Mouse (Mus musculus) midbrain, embryonic 14.5 days (tissue): ENCODE measurements at regions not wholly inside any gene's neighbourhood (a gene's known extent, or its start where the extent isn't known, plus 50 kb on each side); places are given as distances from the start of the nearest gene placed in this dataset.
A peak's percentile ranks its signal among the peaks of the same experiment; 100 is the strongest.
"Not testable (repeated sequence)": the region's sequence is repeated elsewhere in the genome, so short reads cannot be mapped to it uniquely, and the experiment has no call there.

Experiments
- ATAC-seq: fragments of 200-750 bp; cut with Nextera tagmentation; 2 replicates; pipeline ENCODE4 v1.8.0; 2017; ENCODE audit warnings: moderate number of reproducible peaks, moderate library complexity; ENCODE audit not compliant: low FRiP score, low TSS enrichment
- DNase-seq: peaks from one replicate; pipeline ENCODE4 v3.0.0-alpha.2; 2015
- H3K27ac ChIP-seq: fragments of 300-500 bp; sonication (generic); replicated peaks from 2 replicates; pipeline ENCODE4 v1.5.1; 2014; ENCODE audit warnings: mild to moderate bottlenecking, low read depth, low read length, moderate library complexity
- H3K27me3 ChIP-seq: fragments of 300-500 bp; sonication (generic); 2 replicates; pipeline ENCODE4 v1.6.1; 2014; ENCODE audit warnings: low read length, control low read depth, mixed read lengths; ENCODE audit not compliant: control insufficient read depth, insufficient read depth
- H3K36me3 ChIP-seq: fragments of 300-500 bp; sonication (generic); 2 replicates; pipeline ENCODE4 v1.6.1; 2014; ENCODE audit warnings: low read length, control low read depth; ENCODE audit not compliant: control insufficient read depth, insufficient read depth
- H3K4me1 ChIP-seq: fragments of 300-500 bp; sonication (generic); 2 replicates; pipeline ENCODE4 v1.6.1; 2014; ENCODE audit warnings: mild to moderate bottlenecking, antibody characterized with exemption, low read length, control low read depth; ENCODE audit not compliant: control insufficient read depth, insufficient read depth
- H3K4me2 ChIP-seq: fragments of 300-500 bp; sonication (generic); 2 replicates; pipeline ENCODE4 v1.6.1; 2014; ENCODE audit warnings: mild to moderate bottlenecking, low read length, moderate library complexity
- H3K4me3 ChIP-seq: fragments of 300-500 bp; sonication (generic); replicated peaks from 2 replicates; pipeline ENCODE4 v1.5.1; 2014; ENCODE audit warnings: low read depth, low read length
- H3K9ac ChIP-seq: fragments of 300-500 bp; sonication (generic); replicated peaks from 2 replicates; pipeline ENCODE4 v1.6.1; 2014; ENCODE audit warnings: mild to moderate bottlenecking, low read length, moderate library complexity
- H3K9me3 ChIP-seq: fragments of 300-500 bp; sonication (generic); 2 replicates; pipeline ENCODE4 v1.6.1; 2016; ENCODE audit warnings: low read length, control low read depth, mixed read lengths; ENCODE audit not compliant: control insufficient read depth
- WGBS: fragments of 180-500 bp; shearing (Covaris S2); extraction: QIAGEN DNeasy Blood & Tissue Kit; methylation state at CpG from one replicate; pipeline ENCODE4 v1.1.7; 2014; 5-methylcytosine and 5-hydroxymethylcytosine counted together

- ATAC-seq: no peak
- no peak for DNase-seq
- H3K36me3 ChIP-seq: no peaks in the 10 kb centered on the region
These were observed 373.8 kb downstream of the Rad51ap2 start for GRCm38 (mm10) chr12:11829701-11830100.

GRCm38 (mm10) chr12:11831292-11831691 is 375.4 kb downstream of the Rad51ap2 start:
- 62% methylated on average over 5 of the region's 5 CpGs for WGBS
- no peak for ATAC-seq
- Histone ChIP-seq H3K9me3 (no peaks in the 10 kb centered on the region), H3K4me2 (no peak overlapping the region), H3K36me3 (no peaks in the 10 kb centered on the region), H3K27ac (no peak overlapping the region), H3K27me3 (no peaks in the 10 kb centered on the region), H3K4me1 (no peaks in the 10 kb centered on the region), H3K9ac (no peak overlapping the region), H3K4me3 (no peak overlapping the region)
- DNase-seq: peak; percentile 26

More at GRCm38 (mm10) chr12:11829701-11830100, 373.8 kb downstream of the Rad51ap2 start:
- H3K4me3 ChIP-seq: no peak overlapping the region
- no peak overlapping the region for H3K27ac ChIP-seq
- H3K9ac ChIP-seq: no peak overlapping the region
- no peak overlapping the region for H3K4me2 ChIP-seq
- no peaks in the 10 kb centered on the region for H3K9me3 ChIP-seq
- H3K27me3 ChIP-seq: no peaks in the 10 kb centered on the region
- no peaks in the 10 kb centered on the region for H3K4me1 ChIP-seq

- Histone ChIP-seq H3K4me1 (no peaks in the 10 kb centered on the region), H3K27me3 (no peaks in the 10 kb centered on the region), H3K27ac (no peak overlapping the region), H3K9ac (no peak overlapping the region), H3K9me3 (no peaks in the 10 kb centered on the region), H3K36me3 (no peaks in the 10 kb centered on the region), H3K4me2 (no peak overlapping the region), H3K4me3 (no peak overlapping the region)
- ATAC-seq (no peak), DNase-seq (no peak)
- 74% methylated on average over 3 of the region's 3 CpGs for WGBS
These were observed 382.1 kb downstream of the Rad51ap2 start for GRCm38 (mm10) chr12:11837819-11838472.

- DNase-seq (peak; percentile 8), ATAC-seq (no peak)
- Histone ChIP-seq H3K4me1 (no peaks in the 10 kb centered on the region), H3K4me3 (no peak overlapping the region), H3K27ac (no peak overlapping the region), H3K4me2 (no peak overlapping the region), H3K36me3 (no peaks in the 10 kb centered on the region), H3K27me3 (no peaks in the 10 kb centered on the region), H3K9me3 (no peaks in the 10 kb centered on the region), H3K9ac (no peak overlapping the region)
- 68% methylated on average over 3 of the region's 3 CpGs for WGBS
These were observed 395.2 kb downstream of the Rad51ap2 start for GRCm38 (mm10) chr12:11851034-11851433.

- peak; percentile 41; the same call in 1 of the 2 replicates for ATAC-seq
- H3K4me2 ChIP-seq, H3K27me3 ChIP-seq, H3K9ac ChIP-seq, H3K4me1 ChIP-seq, H3K4me3 ChIP-seq, H3K27ac ChIP-seq, H3K36me3 ChIP-seq, DNase-seq, H3K9me3 ChIP-seq: not testable (repeated sequence)
- 96% methylated on average over 11 of the region's 11 CpGs for WGBS
These were observed 380.1 kb upstream of the Fam49a start for GRCm38 (mm10) chr12:11881809-11882208.

GRCm38 (mm10) chr12:11887291-11887690 is 374.6 kb upstream of the Fam49a start:
- Histone ChIP-seq H3K9me3 (peaks cover 4% of the 10 kb centered on the region; the same call in 1 of the 2 replicates), H3K4me1 (no peaks in the 10 kb centered on the region), H3K27ac (no peak overlapping the region), H3K27me3 (no peaks in the 10 kb centered on the region), H3K9ac (no peak overlapping the region), H3K4me2 (no peak overlapping the region), H3K36me3 (no peaks in the 10 kb centered on the region), H3K4me3 (no peak overlapping the region)
- DNase-seq (no peak), ATAC-seq (no peak)

- no peaks in the 10 kb centered on the region for H3K4me1 ChIP-seq
- no peak overlapping the region for H3K4me3 ChIP-seq
- 66% methylated on average over 3 of the region's 3 CpGs for WGBS
- DNase-seq (no peak), ATAC-seq (no peak)
- no peak overlapping the region for H3K4me2 ChIP-seq
- no peaks in the 10 kb centered on the region for H3K36me3 ChIP-seq
- H3K9me3 ChIP-seq: no peaks in the 10 kb centered on the region
- no peak overlapping the region for H3K27ac ChIP-seq
- H3K9ac ChIP-seq: no peak overlapping the region
- no peaks in the 10 kb centered on the region for H3K27me3 ChIP-seq
These were observed 362.9 kb upstream of the Fam49a start for GRCm38 (mm10) chr12:11899031-11899430.

GRCm38 (mm10) chr12:11906588-11906987 is 355.4 kb upstream of the Fam49a start:
- 0 out of 2 replicates have a peak, but pooled peaks cover 6% of the 10 kb centered on the region for H3K4me1 ChIP-seq
- ATAC-seq (peak; percentile 75), DNase-seq (peak; percentile 70)
- no peaks in the 10 kb centered on the region for H3K27me3 ChIP-seq
- no peak overlapping the region for H3K4me2 ChIP-seq
- no peaks in the 10 kb centered on the region for H3K9me3 ChIP-seq
- 38% methylated on average over 4 of the region's 4 CpGs for WGBS
- no peak overlapping the region for H3K9ac ChIP-seq
- no peaks in the 10 kb centered on the region for H3K36me3 ChIP-seq
- no peak overlapping the region for H3K27ac ChIP-seq
- H3K4me3 ChIP-seq: no peak overlapping the region
